Mouse (Mus musculus) neural tube, embryonic 11.5 days (tissue): ENCODE results near the gene Gabra5. TPM values are rescaled to one million over a fixed set of nuclear protein-coding genes. Genes with fewer than 3 reads are reported as not detected.

Source experiments
- ATAC-seq: fragments of 200-750 bp; cut with Nextera tagmentation; 2 replicates; pipeline ENCODE4 v1.8.0; 2017; ENCODE audit warnings: moderate number of reproducible peaks, mild to moderate bottlenecking, moderate TSS enrichment, moderate library complexity; ENCODE audit not compliant: insufficient read depth, low FRiP score, low TSS enrichment
- DNase-seq: peaks from one replicate; pipeline ENCODE4 v3.0.0-alpha.2; 2015; ENCODE audit warnings: low spot score
- H3K27ac ChIP-seq: fragments of 300-500 bp; sonication (generic); 2 replicates; pipeline ENCODE4 v1.5.1; 2014; ENCODE audit warnings: low read depth, mild to moderate bottlenecking, low read length
- H3K27me3 ChIP-seq: fragments of 300-500 bp; sonication (generic); 2 replicates; pipeline ENCODE4 v1.6.1; 2014; ENCODE audit warnings: mild to moderate bottlenecking, low read length, mixed read lengths; ENCODE audit not compliant: control insufficient read depth, insufficient read depth
- H3K36me3 ChIP-seq: fragments of 300-500 bp; sonication (generic); 2 replicates; pipeline ENCODE4 v1.6.1; 2014; ENCODE audit warnings: mild to moderate bottlenecking, low read length, moderate library complexity, mixed read lengths; ENCODE audit not compliant: control insufficient read depth, insufficient read depth
- H3K4me1 ChIP-seq: fragments of 300-500 bp; sonication (generic); 2 replicates; pipeline ENCODE4 v1.6.1; 2014; ENCODE audit warnings: low read length, mixed read lengths; ENCODE audit not compliant: control insufficient read depth, insufficient read depth
- H3K4me2 ChIP-seq: fragments of 300-500 bp; sonication (generic); 2 replicates; pipeline ENCODE4 v1.6.1; 2014; ENCODE audit warnings: low read depth, mild to moderate bottlenecking, moderate library complexity
- H3K4me3 ChIP-seq: fragments of 300-500 bp; sonication (generic); 2 replicates; pipeline ENCODE4 v1.5.1; 2014; ENCODE audit warnings: low read depth, low read length
- H3K9ac ChIP-seq: fragments of 300-500 bp; sonication (generic); 2 replicates; pipeline ENCODE4 v1.6.1; 2014; ENCODE audit warnings: mild to moderate bottlenecking, low read length
- H3K9me3 ChIP-seq: fragments of 300-500 bp; sonication (generic); 2 replicates; pipeline ENCODE4 v1.6.1; 2016; ENCODE audit warnings: low read length; ENCODE audit not compliant: control insufficient read depth
- WGBS: fragments of 180-500 bp; shearing (Covaris S2); extraction: QIAGEN DNeasy Blood & Tissue Kit; methylation state at CpG from one replicate; pipeline ENCODE4 v1.1.7; 2014; 5-methylcytosine and 5-hydroxymethylcytosine counted together
- polyA plus RNA-seq: library from polyadenylated mRNA; unstranded; fragments of >200 nt; fragmentation: Nextera tagmentation; extraction: Ambion mirVana; gene quantifications from 2 replicates; pipeline ENCODE4 v1.2.1, GENCODE M21; 2014

Gabra5 gene
- polyA plus RNA-seq, result 0.64 and 1.4 TPM in 2 replicates

DNA sequence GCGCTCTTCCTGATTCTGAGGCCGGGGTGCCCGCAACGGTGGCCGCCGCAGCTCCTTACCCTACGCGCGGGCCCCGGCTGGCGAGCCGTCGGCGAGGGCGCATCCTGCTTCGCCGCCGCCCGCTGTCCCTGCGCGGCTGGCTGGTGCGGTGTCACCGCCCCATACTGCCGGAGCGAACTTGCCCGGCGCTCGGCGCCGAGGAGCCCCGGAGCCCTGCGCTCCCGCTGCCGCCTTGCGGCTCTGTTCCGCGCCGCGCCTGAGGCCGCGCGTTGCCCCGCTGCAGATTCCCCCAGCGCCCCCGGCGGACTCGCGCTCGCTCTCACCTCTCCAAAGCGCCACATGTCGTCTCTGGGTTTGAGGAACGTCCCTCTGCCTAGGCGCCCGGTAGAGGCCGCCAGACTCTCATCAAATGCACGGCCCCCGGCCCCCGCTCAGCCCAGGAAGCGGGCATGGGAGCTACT, at the start of gene Gabra5:
TSS of gene Gabra5 (minus strand) at position 379 of the 461 bp plus-strand sequence.
- Histone ChIP-seq H3K4me3 (peak within 1 kb of the TSS; percentile 44), H3K9ac (peak within 1 kb of the TSS; percentile 32), H3K9me3 (no peaks in the 10 kb centered on the region; the same call in 1 of the 2 replicates), H3K36me3 (no peaks in the 10 kb centered on the region), H3K4me2 (peak within 1 kb of the TSS; percentile 74), H3K27me3 (peaks cover 39% of the 10 kb centered on the region), H3K27ac (no peak within 1 kb of the TSS), H3K4me1 (no peaks in the 10 kb centered on the region)
- DNase-seq, result peak; percentile 72
- WGBS, result 2% methylated on average over 51 of the region's 59 CpGs
- ATAC-seq, result peak; percentile 73

DNA sequence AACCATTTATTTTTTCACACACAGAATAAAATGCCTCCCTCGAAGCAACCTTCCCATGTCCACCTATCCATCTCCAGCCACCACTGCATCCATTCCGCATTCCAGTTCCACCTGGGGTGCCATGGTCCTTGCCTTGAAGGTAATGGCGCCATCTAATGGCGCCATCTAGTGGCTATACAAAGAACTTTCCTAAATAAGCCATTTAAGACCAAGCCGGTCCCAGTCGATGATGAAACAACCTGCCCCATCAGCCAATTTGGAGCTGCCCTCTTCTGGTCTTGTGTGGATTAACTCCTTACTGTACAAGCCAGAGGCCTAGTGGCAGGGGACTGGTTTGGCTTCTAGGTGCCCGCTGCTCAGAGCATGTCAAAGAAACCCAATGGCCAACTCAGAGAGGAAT, 28.7 kb upstream of the Gabra5 start:
- WGBS, result 22% methylated on average over 7 of the region's 7 CpGs
- Histone ChIP-seq H3K9ac (no peak overlapping the region), H3K4me2 (no peak overlapping the region), H3K9me3 (no peaks in the 10 kb centered on the region), H3K27ac (no peak overlapping the region), H3K36me3 (no peaks in the 10 kb centered on the region), H3K4me3 (no peak overlapping the region), H3K4me1 (no peaks in the 10 kb centered on the region), H3K27me3 (no peaks in the 10 kb centered on the region)
- peak; percentile 14 for DNase-seq
- peak; percentile 69; the same call in 1 of the 2 replicates for ATAC-seq

DNA sequence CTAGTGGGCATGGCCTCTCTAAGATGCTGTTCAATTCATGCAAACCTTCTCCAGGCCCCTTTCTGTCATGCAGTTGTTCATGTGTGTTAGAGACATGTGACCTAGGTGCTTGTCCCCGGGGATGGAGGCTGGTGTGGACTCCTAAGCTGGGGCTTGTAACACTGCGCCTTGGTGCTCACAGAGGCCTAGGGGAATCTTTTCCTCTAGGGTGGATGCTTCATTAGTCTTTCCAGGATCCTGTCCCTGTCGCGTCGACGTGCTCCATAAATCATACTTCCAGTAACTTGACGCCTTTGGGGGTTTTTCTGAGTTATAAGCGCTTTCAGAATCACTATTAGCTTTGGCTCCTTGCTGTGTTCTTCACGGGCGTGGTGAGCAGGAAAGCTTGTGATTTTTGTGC, 22.8 kb upstream of the Gabra5 start:
- Histone ChIP-seq H3K36me3 (no peaks in the 10 kb centered on the region), H3K4me2 (no peak overlapping the region), H3K9me3 (no peaks in the 10 kb centered on the region), H3K9ac (no peak overlapping the region), H3K4me3 (no peak overlapping the region), H3K27me3 (no peaks in the 10 kb centered on the region), H3K4me1 (no peaks in the 10 kb centered on the region), H3K27ac (no peak overlapping the region)
- WGBS, result 77% methylated on average over 10 of the region's 10 CpGs
- DNase-seq, result no peak
- no peak for ATAC-seq

DNA sequence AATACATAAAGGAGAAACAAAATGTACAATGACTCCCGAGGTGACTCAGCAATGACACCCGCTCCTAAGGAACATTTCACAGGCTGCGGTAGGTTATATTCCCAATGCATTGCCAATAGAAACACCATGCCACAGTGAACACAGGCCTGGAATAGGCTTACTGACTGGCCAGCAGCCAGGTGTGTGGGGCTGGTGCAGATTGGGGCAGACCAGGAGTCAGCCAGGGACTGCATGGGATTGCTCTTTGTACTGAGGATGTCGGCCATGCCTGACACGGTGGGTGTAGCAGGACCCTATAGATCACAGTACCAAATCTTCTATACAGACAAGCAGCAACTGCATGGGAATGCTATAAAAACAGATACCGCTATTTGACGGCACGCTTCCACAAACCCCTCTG, 20.1 kb upstream of the Gabra5 start:
- DNase-seq (no peak), ATAC-seq (no peak)
- H3K36me3 ChIP-seq, result no peaks in the 10 kb centered on the region
- no peaks in the 10 kb centered on the region for H3K27me3 ChIP-seq
- no peak overlapping the region for H3K9ac ChIP-seq
- H3K27ac ChIP-seq, result no peak overlapping the region
- no peak overlapping the region for H3K4me3 ChIP-seq
- WGBS, result 95% methylated on average over 8 of the region's 8 CpGs
- H3K9me3 ChIP-seq, result no peaks in the 10 kb centered on the region
- no peak overlapping the region for H3K4me2 ChIP-seq
- no peaks in the 10 kb centered on the region for H3K4me1 ChIP-seq

DNA sequence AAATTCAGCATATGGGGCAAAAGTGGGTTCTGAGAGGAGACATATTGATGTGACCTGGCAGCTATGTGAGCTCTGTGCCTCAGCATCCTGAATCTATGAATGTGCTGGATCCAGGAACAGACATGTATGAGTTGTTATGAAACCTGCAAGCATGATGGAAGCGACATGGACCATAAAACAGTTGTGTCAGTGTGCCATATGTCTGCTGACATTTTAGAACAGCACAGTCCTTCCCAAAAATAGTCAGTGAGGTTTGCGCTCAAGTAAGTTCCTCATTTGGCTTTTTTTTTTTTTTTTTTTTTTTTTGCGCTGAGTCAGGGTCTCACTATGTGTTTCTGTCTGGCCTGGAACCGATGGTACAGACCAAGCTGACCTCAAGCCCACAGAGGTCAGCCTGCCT, 19.6 kb upstream of the Gabra5 start:
- Histone ChIP-seq H3K27ac (no peak overlapping the region), H3K9ac (no peak overlapping the region), H3K4me3 (no peak overlapping the region), H3K36me3 (no peaks in the 10 kb centered on the region), H3K27me3 (no peaks in the 10 kb centered on the region), H3K4me2 (no peak overlapping the region), H3K4me1 (no peaks in the 10 kb centered on the region), H3K9me3 (no peaks in the 10 kb centered on the region)
- WGBS, result 90% methylated on average over 4 of the region's 4 CpGs
- DNase-seq (no peak), ATAC-seq (no peak)

DNA sequence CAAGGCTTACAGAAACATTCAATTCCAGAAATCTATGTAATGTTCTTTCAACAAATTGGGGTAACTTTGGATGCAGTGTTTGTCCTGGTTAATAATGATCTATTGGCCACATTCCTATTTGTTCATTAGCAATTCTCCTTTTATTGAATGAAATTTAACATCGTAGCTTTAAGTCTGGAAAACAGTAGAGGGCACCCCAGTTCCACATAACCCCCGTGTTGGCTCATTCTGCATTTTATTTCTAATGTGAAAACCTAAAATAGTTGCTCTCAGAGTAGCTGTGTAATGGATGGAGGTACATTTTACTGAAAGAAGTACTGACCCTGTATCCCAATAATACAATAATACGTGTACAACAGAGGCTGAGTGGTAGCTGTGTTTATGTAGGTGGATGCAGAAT, 3.1 kb upstream of the Gabra5 start:
- H3K4me3 ChIP-seq, result no peak overlapping the region
- H3K4me1 ChIP-seq, result no peaks in the 10 kb centered on the region
- no peak overlapping the region for H3K27ac ChIP-seq
- H3K36me3 ChIP-seq, result no peaks in the 10 kb centered on the region
- H3K9ac ChIP-seq, result no peak overlapping the region
- 37% methylated on average over 3 of the region's 3 CpGs for WGBS
- ATAC-seq, result no peak
- no peaks in the 10 kb centered on the region; the same call in 1 of the 2 replicates for H3K9me3 ChIP-seq
- H3K27me3 ChIP-seq, result peaks cover 32% of the 10 kb centered on the region
- DNase-seq, result no peak
- H3K4me2 ChIP-seq, result no peak overlapping the region

DNA sequence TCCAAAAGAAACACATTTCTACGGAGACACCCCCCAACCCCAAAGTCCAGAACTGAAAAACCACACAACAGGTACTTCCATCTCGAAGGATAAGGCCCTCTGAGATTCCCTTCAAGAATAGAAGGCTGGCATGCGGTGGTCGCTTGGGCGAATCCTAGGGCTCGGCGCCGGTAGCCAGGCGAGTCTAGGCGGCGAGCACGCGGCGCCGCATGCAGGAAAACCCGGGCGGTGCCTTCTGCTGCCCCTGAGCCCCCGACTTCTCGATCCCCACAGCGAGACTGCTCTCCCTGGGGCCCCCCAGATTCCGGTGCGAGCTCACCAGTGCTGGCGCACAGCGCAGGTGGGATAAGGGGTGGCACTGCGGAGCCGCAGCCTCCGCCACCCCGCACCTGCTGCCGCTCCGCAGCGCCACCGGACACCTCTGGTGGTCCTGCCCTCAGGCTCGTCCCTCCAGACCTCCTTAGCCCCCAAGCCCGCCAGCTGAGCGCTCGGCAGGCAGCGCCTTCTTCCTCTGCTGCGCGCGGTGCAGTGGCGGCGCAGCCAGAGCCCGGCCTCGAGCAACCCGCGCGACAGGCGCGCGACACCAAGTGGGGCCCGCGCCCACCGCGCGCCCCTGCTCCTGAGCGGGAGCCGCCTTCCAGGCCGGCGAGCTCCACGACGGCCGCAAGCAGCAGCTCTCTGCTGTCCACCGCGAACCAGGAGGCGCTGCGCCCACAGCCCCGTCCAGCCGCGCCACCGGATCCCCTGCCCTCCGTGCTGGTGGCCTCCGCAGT, 813 bp downstream of the Gabra5 start:
- H3K27me3 ChIP-seq, result peaks cover 39% of the 10 kb centered on the region
- 1% methylated on average over 63 of the region's 72 CpGs for WGBS
- peak overlapping the region; percentile 32 for H3K9ac ChIP-seq
- H3K36me3 ChIP-seq, result no peaks in the 10 kb centered on the region
- peak overlapping the region; percentile 44 for H3K4me3 ChIP-seq
- peak; percentile 70 for ATAC-seq
- peak; percentile 54 for DNase-seq
- no peaks in the 10 kb centered on the region; the same call in 1 of the 2 replicates for H3K9me3 ChIP-seq
- peak overlapping the region; percentile 74 for H3K4me2 ChIP-seq
- H3K27ac ChIP-seq, result no peak overlapping the region
- no peaks in the 10 kb centered on the region for H3K4me1 ChIP-seq

DNA sequence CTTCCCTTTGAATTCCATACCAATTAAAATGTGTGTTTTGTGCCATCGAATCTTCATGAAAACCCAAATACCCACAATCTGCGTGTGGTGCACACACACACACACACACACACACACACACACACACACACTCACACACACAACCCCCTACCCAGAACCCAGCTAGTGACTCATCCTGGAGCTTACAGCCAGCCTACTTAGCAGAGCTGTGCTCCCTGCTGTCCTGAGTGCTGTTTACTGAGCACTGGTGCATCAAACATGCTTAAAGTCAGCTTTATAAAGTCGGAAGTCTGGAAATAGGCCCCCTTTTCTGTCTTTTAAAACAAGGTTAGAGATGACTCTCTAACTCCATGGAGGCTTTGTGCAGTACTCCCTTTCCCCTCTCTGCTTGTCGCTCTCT, 7.0 kb downstream of the Gabra5 start:
- Histone ChIP-seq H3K4me3 (no peak overlapping the region), H3K4me1 (no peaks in the 10 kb centered on the region), H3K9me3 (no peaks in the 10 kb centered on the region), H3K27me3 (peaks cover 5% of the 10 kb centered on the region), H3K4me2 (no peak overlapping the region), H3K36me3 (no peaks in the 10 kb centered on the region), H3K27ac (no peak overlapping the region), H3K9ac (no peak overlapping the region)
- 87% methylated on average over 4 of the region's 4 CpGs for WGBS
- ATAC-seq (no peak), DNase-seq (no peak)

DNA sequence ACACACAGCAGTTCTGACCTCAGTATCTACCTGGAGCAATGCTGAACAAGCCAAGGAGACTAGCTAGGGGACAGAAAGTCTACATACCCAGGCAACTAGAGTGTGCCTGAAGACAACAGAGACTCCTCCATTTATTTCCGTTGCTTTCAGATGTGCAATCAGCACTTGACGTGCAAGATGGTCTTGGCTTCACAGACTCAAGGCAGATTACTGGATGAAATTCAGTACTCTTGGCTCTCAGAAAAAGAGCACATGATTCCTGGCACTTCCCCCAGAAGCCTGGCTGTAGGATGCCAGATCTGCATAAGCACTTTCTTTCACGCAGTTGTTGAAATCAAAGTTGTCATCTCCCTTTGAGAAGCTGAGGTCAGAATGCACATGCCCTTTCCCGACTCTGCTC, 18.1 kb downstream of the Gabra5 start:
- 79% methylated on average over 4 of the region's 4 CpGs for WGBS
- H3K9me3 ChIP-seq, result no peaks in the 10 kb centered on the region
- H3K27ac ChIP-seq, result no peak overlapping the region
- H3K27me3 ChIP-seq, result no peaks in the 10 kb centered on the region
- no peaks in the 10 kb centered on the region for H3K36me3 ChIP-seq
- H3K4me2 ChIP-seq, result no peak overlapping the region
- no peaks in the 10 kb centered on the region for H3K4me1 ChIP-seq
- no peak for ATAC-seq
- no peak overlapping the region for H3K9ac ChIP-seq
- DNase-seq, result no peak
- no peak overlapping the region for H3K4me3 ChIP-seq
